Mouse (Mus musculus) monocyte, adult 2 months (primary cell): ENCODE data around the gene Egr2.

Source experiments
- DNase-seq, 2 experiments: peaks; one replicate each; pipeline ENCODE4 v3.0.0; 2022; ENCODE audit warnings: low spot score in 2 of 2, low read depth in 1 of 2

Egr2 gene

GRCm38 (mm10) chr10:67535256-67535655 is at the start of gene Egr2:
TSS of gene Egr2 (plus strand) at chr10:67535475.
- DNase-seq: no peak

GRCm38 (mm10) chr10:67487496-67487895 is 47.8 kb upstream of the Egr2 start:
- no peak for DNase-seq

GRCm38 (mm10) chr10:67489836-67490235 is 45.4 kb upstream of the Egr2 start:
- DNase-seq: no peak

- no peak for DNase-seq
Measured at GRCm38 (mm10) chr10:67490632-67491031, 44.6 kb upstream of the Egr2 start.

- DNase-seq: no peak
Measured at GRCm38 (mm10) chr10:67492161-67492571, 43.1 kb upstream of the Egr2 start.

- DNase-seq: no peak
Measured at GRCm38 (mm10) chr10:67493556-67493955, 41.7 kb upstream of the Egr2 start.

GRCm38 (mm10) chr10:67497144-67497892 is 38.0 kb upstream of the Egr2 start:
- DNase-seq: no peak

GRCm38 (mm10) chr10:67497951-67498350 is 37.3 kb upstream of the Egr2 start:
- no peak for DNase-seq

GRCm38 (mm10) chr10:67503320-67503995 is 31.8 kb upstream of the Egr2 start:
- no peak for DNase-seq

- DNase-seq: no peak
Measured at GRCm38 (mm10) chr10:67504046-67504445, 31.2 kb upstream of the Egr2 start.

GRCm38 (mm10) chr10:67505248-67505647 is 30.0 kb upstream of the Egr2 start:
- DNase-seq: no peak

GRCm38 (mm10) chr10:67512211-67512610 is 23.1 kb upstream of the Egr2 start:
- no peak for DNase-seq

GRCm38 (mm10) chr10:67512871-67513270 is 22.4 kb upstream of the Egr2 start:
- no peak for DNase-seq

GRCm38 (mm10) chr10:67518733-67519132 is 16.5 kb upstream of the Egr2 start:
- DNase-seq: no peak

GRCm38 (mm10) chr10:67524130-67524529 is 11.1 kb upstream of the Egr2 start:
- DNase-seq: no peak

- DNase-seq: no peak
Measured at GRCm38 (mm10) chr10:67524694-67525093, 10.6 kb upstream of the Egr2 start.

- no peak for DNase-seq
Measured at GRCm38 (mm10) chr10:67526435-67526834, 8.8 kb upstream of the Egr2 start.

GRCm38 (mm10) chr10:67529769-67530168 is 5.5 kb upstream of the Egr2 start:
- no peak for DNase-seq

- peak; percentile 27 to 63 for DNase-seq
Measured at GRCm38 (mm10) chr10:67535972-67536371, 697 bp downstream of the Egr2 start.

- peak in 1 of 2 experiments; percentile 8 for DNase-seq
Measured at GRCm38 (mm10) chr10:67536621-67537141, 1.4 kb downstream of the Egr2 start.

- DNase-seq: peak; percentile 71 to 88
Measured at GRCm38 (mm10) chr10:67537151-67537994, 2.1 kb downstream of the Egr2 start.
